Comparison of ENCODE assay signal across 8 mouse cellular contexts in genomic region chr8:78899887-78900286, GRCm38 (mm10).
DNase-seq lines count a peak whose midpoint lies in the region; ATAC-seq and TF ChIP-seq lines count a peak whose summit lies in the region.

No protein-coding gene starts in this region.

- no peak overlapping the region for H3K4me2 ChIP-seq in hindbrain, embryonic 12.5 days (replicated peaks)
- no peak overlapping the region for H3K4me2 ChIP-seq in forebrain, embryonic 12.5 days
- H3K4me2 ChIP-seq in hindbrain, postnatal 0 days (ENCODE audit: low read depth, low read length), result no peak overlapping the region

- no peak overlapping the region for H3K4me3 ChIP-seq in hindbrain, embryonic 10.5 days
- no peak overlapping the region for H3K4me3 ChIP-seq in hindbrain, embryonic 12.5 days
- no peak overlapping the region for H3K4me3 ChIP-seq in forebrain, embryonic 12.5 days (replicated peaks)
- no peak overlapping the region for H3K4me3 ChIP-seq in hindbrain, postnatal 0 days (ENCODE audit: low read length)
- H3K4me3 ChIP-seq in left cerebral cortex, adult 2 months, result no peak overlapping the region
- no peak overlapping the region for H3K4me3 ChIP-seq in midbrain, embryonic 10.5 days

- WGBS in hindbrain, embryonic 10.5 days, result 38% methylated on average over 7 of the region's 7 CpGs
- WGBS in hindbrain, embryonic 12.5 days, result 41% methylated on average over 7 of the region's 7 CpGs
- 36% methylated on average over 7 of the region's 7 CpGs for WGBS in forebrain, embryonic 12.5 days
- 38% methylated on average over 7 of the region's 7 CpGs for WGBS in hindbrain, postnatal 0 days
- 42% methylated on average over 7 of the region's 7 CpGs for WGBS in midbrain, embryonic 10.5 days

- ATAC-seq in hindbrain, embryonic 12.5 days (ENCODE audit: low FRiP score), result no peak; the same call in 1 of the 2 replicates
- ATAC-seq in forebrain, embryonic 12.5 days (ENCODE audit: low FRiP score), result peak; percentile 63; the same call in 1 of the 2 replicates
- ATAC-seq in hindbrain, postnatal 0 days, result peak; percentile 76; the same call in 1 of the 2 replicates

- no peaks in the 10 kb centered on the region for H3K9me3 ChIP-seq in hindbrain, embryonic 10.5 days
- no peaks in the 10 kb centered on the region for H3K9me3 ChIP-seq in hindbrain, embryonic 12.5 days (replicated peaks)
- H3K9me3 ChIP-seq in forebrain, embryonic 12.5 days, result no peaks in the 10 kb centered on the region
- no peaks in the 10 kb centered on the region for H3K9me3 ChIP-seq in hindbrain, postnatal 0 days (ENCODE audit: low read length)
- no peaks in the 10 kb centered on the region for H3K9me3 ChIP-seq in midbrain, embryonic 10.5 days (replicated peaks)

- H3K9ac ChIP-seq in hindbrain, embryonic 12.5 days, result no peak overlapping the region
- H3K9ac ChIP-seq in forebrain, embryonic 12.5 days, result no peak overlapping the region
- no peak overlapping the region for H3K9ac ChIP-seq in hindbrain, postnatal 0 days (replicated peaks; ENCODE audit: low read length)

- no peaks in the 10 kb centered on the region for H3K4me1 ChIP-seq in hindbrain, embryonic 10.5 days (replicated peaks)
- H3K4me1 ChIP-seq in hindbrain, embryonic 12.5 days, result no peaks in the 10 kb centered on the region
- no peaks in the 10 kb centered on the region for H3K4me1 ChIP-seq in forebrain, embryonic 12.5 days
- no peaks in the 10 kb centered on the region for H3K4me1 ChIP-seq in hindbrain, postnatal 0 days (ENCODE audit: insufficient read depth, low read length)
- H3K4me1 ChIP-seq in midbrain, embryonic 10.5 days, result no peaks in the 10 kb centered on the region

- H3K36me3 ChIP-seq in hindbrain, embryonic 10.5 days, result no peaks in the 10 kb centered on the region
- H3K36me3 ChIP-seq in hindbrain, embryonic 12.5 days, result no peaks in the 10 kb centered on the region
- no peaks in the 10 kb centered on the region for H3K36me3 ChIP-seq in forebrain, embryonic 12.5 days (replicated peaks)
- H3K36me3 ChIP-seq in hindbrain, postnatal 0 days (ENCODE audit: insufficient read depth, low read length), result no peaks in the 10 kb centered on the region
- H3K36me3 ChIP-seq in midbrain, embryonic 10.5 days, result no peaks in the 10 kb centered on the region

- no peak overlapping the region for H3K27ac ChIP-seq in hindbrain, embryonic 10.5 days
- no peak overlapping the region for H3K27ac ChIP-seq in hindbrain, embryonic 12.5 days
- H3K27ac ChIP-seq in forebrain, embryonic 12.5 days, result no peak overlapping the region
- no peak overlapping the region for H3K27ac ChIP-seq in hindbrain, postnatal 0 days
- no peak overlapping the region for H3K27ac ChIP-seq in left cerebral cortex, adult 2 months
- H3K27ac ChIP-seq in midbrain, embryonic 10.5 days (replicated peaks), result no peak overlapping the region

- intact Hi-C loops in left cerebral cortex, adult 2 months (cut with DNase I), result loop anchor here (2.0 to 10.0 kb wide), 2 partner anchors 661 to 835 kb away; no protein-coding TSS in a partner anchor

- TF ChIP-seq CTCF in hindbrain, postnatal 0 days (IDR thresholded peaks at IDR 0.05; ENCODE audit: low read depth), result peak; percentile 78
- peak; percentile 78 for TF ChIP-seq CTCF in left cerebral cortex, adult 2 months (IDR thresholded peaks at IDR 0.05)

- H3K27me3 ChIP-seq in hindbrain, embryonic 10.5 days (ENCODE audit: insufficient read depth, poor library complexity, severe bottlenecking), result no peaks in the 10 kb centered on the region
- H3K27me3 ChIP-seq in hindbrain, embryonic 12.5 days, result no peaks in the 10 kb centered on the region
- H3K27me3 ChIP-seq in forebrain, embryonic 12.5 days, result no peaks in the 10 kb centered on the region
- H3K27me3 ChIP-seq in hindbrain, postnatal 0 days (ENCODE audit: insufficient read depth, low read length), result no peaks in the 10 kb centered on the region
- H3K27me3 ChIP-seq in midbrain, embryonic 10.5 days (ENCODE audit: low read depth, poor library complexity, severe bottlenecking), result no peaks in the 10 kb centered on the region

- peak; percentile 65 for DNase-seq in hindbrain, embryonic 10.5 days (ENCODE audit: low spot score)
- DNase-seq in c-Kit-positive CD71-negative TER-119-negative erythroid progenitor cells, embryonic 14.5 days (ENCODE audit: low read depth), result peak; percentile 83
- peak; percentile 86 for DNase-seq in hindbrain, postnatal 0 days (ENCODE audit: low spot score)
- peak; percentile 46 to 67 for DNase-seq in left cerebral cortex, adult 2 months (ENCODE audit: extremely low spot score in 1 of 2, low spot score in 2 of 2)
- peak; percentile 66 for DNase-seq in midbrain, embryonic 10.5 days (ENCODE audit: low spot score)
- DNase-seq in spleen, adult 12 weeks (ENCODE audit: low spot score), result peak; percentile 13

Comparison
In these comparisons a context has a peak if more than half of its experiments do, and no peak if none do; other contexts are left out.
1. DNase-seq: peak in every context shown above with its lines; median percentile 86 in hindbrain, postnatal 0 days; 83 in c-Kit-positive CD71-negative TER-119-negative erythroid progenitor cells, embryonic 14.5 days; 66 in midbrain, embryonic 10.5 days; 65 in hindbrain, embryonic 10.5 days; 56 in left cerebral cortex, adult 2 months; 13 in spleen, adult 12 weeks.